Mouse (Mus musculus) gonadal fat pad, adult 2 months (tissue): ENCODE results near the gene Gm20388. TPM values are rescaled to one million over a fixed set of nuclear protein-coding genes. Genes with fewer than 3 reads are reported as not detected.

Source experiments
- DNase-seq: peaks from one replicate; pipeline ENCODE4 v3.0.0-alpha.2; 2012; ENCODE audit warnings: low read depth
- polyA plus RNA-seq: library from polyadenylated mRNA; depleted of rRNA; stranded (reverse); fragments of >200 nt; gene quantifications from 2 replicates; pipeline ENCODE4 v1.2.3, GENCODE M21; 2012

Gene Gm20388
- polyA plus RNA-seq, 1 experiment, result 119 TPM

GRCm38 (mm10) chr8:120255406-120255987 is 344.9 kb downstream of the Gm20388 start:
- no peak for DNase-seq

GRCm38 (mm10) chr8:120256958-120257357 is 346.3 kb downstream of the Gm20388 start:
- DNase-seq, result no peak

DNA sequence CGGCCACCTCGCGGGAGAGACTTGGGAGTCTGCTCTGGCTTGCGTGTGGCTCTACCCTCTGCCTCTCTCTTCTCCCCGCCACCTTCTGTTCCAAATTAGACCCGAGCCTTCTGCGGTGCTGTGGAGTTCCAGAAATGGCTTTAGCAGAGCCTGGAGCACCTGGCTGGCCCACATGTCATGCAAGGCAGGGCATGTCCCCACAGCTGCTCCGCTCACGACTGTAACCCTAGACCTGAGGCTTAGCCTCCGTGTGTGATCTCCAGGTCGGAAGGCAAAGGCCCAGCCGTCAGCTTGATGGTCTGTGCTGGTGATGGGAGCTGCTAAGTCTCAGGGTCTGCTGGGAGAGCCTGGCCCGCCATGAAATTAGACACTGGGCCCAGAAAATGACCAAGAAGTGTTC is 348.6 kb downstream of the Gm20388 start:
- no peak for DNase-seq

GRCm38 (mm10) chr8:120260677-120261076 is 350.0 kb downstream of the Gm20388 start:
- DNase-seq, result no peak

GRCm38 (mm10) chr8:120261338-120262120 is 350.9 kb downstream of the Gm20388 start:
- DNase-seq, result no peak

- DNase-seq, result no peak
Observed at GRCm38 (mm10) chr8:120263879-120264278, 353.2 kb downstream of the Gm20388 start.

GRCm38 (mm10) chr8:120264388-120264943 is 353.8 kb downstream of the Gm20388 start:
- no peak for DNase-seq

DNA sequence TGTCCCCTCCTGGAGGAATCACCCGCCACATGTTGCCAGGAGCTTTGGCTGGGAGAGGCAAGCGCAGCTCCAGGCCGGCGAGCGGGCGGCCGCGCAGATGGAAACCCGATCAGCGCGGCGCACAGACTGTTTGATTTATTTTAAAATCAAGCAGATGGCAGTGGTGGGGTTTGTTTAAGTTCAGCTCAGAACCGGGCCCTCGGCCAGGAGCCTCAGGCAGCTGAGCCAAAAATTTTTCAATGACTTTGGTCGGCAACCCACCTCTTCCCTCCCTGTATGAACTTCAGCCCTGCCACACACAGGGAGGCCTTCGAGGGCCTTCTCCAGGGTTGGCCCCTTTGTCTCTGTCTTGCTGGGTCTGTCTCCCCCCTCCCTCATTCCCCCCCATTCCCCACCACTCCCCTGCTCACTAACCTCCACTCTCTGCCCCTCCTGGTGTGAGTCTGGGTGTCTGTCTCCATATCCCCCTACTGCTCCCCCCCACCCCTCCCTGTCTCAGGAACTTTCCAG is 354.4 kb downstream of the Gm20388 start:
- no peak for DNase-seq

DNA sequence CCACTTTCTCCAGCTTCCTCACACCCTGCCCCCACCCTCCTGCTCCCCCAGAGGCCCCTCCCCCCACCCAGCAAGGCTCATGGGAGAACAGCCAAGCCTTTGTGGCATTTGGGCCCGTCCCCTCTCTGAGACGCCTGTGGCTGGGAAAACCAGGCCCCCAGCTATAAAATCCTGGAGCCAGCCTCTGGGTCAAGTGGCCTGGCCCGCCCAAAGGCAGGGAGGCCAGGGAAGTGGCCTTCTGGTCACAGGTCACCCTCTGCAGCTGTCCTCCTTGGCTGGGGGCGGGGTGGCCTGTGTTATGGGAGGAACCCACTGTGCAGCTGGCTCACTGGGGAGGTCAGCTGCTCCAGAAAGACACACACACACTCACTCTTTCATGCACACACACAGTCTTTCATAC is 354.8 kb downstream of the Gm20388 start:
- no peak for DNase-seq

GRCm38 (mm10) chr8:120268541-120268980 is 357.9 kb downstream of the Gm20388 start:
- no peak for DNase-seq

GRCm38 (mm10) chr8:120270449-120270848 is 359.8 kb downstream of the Gm20388 start:
- DNase-seq, result no peak

DNA sequence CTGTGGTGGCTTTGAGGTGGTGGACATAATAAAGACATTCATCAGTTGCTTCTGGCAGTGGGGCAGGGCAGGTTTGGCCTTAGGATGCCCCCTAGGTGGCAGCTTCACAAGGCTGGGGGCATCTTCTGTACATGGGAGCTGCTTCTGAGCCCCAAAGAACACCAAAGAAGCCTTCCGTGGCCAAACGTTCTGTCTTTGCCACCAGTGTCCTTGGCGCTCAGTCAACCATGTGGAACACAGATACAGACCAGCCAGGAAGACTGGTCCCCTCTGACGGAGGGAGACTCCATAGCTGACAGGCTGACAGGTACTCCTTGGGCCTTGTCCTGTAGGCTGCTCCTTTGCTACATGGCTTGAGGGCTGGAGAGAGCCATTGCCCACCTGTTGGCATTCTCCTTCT is 362.8 kb downstream of the Gm20388 start:
- DNase-seq, result no peak

DNA sequence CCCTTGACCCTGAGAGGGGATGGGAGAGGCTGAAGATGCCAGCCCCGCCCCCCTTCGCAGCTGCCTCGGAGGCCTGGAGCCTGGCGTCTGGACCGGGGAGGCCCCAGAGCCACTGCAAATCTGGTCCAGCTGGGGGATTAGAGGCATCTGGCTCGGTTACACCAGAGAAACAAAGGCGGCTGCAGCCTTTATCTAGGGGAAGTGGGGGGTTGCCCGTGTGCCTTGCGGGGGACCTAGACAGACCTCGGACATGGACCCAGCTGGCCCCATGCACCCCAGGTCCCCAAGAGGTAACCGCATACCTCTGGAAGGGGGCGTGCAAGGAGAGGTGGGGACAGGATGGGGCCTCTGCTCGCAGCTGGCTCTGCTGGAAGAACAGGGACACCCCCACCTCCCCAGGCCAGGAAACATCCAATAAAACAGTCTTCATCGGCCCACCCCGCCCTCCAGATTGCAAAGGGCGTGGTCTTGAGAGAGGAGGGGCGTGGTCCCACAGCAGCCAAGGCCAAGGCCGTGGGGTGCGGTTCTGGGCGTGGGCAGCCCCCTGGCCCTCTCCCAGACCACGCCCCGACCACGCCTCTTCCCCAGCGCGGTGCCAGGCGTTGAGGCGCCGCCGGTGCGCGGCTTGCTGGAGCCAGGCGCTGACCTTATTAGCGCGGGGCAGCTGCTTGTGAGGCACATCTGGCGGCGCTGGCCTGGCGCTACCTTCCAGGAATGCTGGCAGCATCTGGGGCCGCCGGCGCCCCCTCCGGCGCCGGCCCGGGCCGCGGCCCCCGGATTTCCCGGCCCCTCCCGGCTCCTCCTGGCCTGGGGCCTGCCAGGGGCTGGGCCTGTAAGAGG is 365.6 kb downstream of the Gm20388 start:
- DNase-seq, result no peak

DNA sequence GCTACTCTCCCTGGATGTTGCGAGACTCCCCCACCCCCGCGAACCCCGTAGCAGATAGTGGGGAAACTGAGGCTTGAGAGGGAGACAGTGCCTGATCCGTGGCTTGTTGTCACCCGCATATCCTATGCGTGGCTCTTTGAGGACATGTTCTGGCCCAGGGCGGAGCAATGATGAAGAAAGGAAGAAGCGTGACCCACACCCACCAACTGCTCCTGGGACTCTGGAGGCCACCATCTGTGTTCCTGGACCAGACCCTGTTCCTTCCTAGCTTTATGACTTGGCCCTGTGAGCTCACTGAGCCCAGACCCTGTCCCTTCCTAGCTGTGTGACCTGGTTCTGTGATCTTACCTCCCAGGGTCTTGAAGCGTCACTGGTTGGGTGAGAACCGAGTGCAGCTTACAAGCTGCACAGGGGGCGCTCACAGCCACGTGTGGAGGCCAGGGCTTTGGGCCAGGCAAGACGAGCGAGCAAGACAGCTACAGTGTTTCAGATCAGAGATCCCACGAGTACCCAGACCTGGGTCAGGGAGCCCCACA is 366.3 kb downstream of the Gm20388 start:
- no peak for DNase-seq

DNA sequence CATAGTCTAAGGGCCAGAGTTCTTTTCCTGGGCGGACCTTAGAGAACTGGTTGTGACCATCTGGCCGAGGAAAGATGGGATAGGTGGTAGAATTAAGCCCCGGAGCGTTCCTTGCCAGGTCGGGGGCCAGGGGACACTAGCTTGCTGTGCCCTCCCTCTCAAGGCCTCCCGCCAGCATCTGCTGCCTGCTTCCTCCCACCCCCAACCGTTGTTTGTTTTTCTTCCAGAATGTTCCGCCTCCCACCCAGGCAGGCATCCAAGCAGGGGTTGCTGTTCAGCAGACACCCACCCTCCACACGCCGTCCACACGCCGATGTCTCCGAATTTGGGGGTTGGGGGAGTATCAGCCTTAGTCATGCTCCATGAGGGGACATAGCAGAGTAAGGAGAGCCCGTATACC is 367.4 kb downstream of the Gm20388 start:
- no peak for DNase-seq

DNA sequence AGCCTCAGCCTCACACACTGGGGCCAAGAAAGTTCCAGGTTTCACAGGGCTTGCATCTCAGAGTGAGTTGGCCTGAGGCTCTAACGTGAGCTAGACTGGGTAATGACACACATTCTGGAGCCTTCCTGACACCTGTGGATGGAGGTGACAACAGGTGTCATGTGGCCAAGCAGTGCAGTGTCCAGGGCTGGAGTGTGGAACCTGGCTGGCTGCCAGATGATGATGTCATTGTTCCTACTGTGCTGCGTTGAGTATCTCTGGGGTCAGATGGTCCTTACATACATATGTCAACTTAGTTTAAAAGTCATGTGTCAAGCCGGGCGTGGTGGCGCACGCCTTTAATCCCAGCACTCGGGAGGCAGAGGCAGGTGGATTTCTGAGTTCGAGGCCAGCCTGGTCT is 368.8 kb downstream of the Gm20388 start:
- DNase-seq, result no peak

GRCm38 (mm10) chr8:120281487-120281886 is 370.8 kb downstream of the Gm20388 start:
- no peak for DNase-seq

DNA sequence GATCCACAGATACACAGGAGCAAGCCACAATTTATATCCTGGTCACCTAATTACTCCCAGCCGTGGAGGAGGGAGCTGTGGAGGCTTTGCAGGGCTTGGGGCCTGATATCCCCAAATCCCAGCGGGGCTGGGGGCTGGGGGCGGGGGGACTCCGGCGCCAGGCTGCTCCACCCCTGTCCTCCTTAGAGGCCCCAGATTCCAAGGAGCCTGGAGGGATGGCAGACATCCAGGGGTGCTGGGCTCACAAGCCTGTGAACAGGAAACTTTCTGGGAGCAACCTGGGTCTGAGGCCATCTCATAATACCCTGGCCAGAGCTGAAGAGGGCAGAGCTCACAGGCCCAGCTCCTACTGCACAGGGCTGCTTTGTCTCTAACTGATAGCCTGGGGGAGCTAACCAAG is 371.8 kb downstream of the Gm20388 start:
- no peak for DNase-seq

DNA sequence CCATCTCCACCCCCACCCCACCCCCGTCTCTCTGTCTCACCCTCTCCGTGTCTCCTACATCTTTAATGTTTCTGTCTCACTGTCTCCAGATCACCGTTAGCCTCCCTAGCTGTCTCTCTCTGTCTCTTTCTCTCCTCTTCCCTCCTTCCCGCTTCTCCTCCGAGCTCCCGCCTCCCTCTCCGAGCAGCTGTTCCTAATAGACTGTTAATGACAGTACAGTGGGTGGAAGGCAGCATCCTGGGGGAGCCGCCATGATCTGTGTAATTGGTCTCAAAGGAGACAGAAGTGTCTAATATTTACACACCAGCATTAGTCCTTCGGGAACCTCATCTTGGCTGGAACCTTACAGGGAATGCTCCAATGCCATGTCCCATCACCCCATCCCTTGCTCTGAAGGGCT is 373.6 kb downstream of the Gm20388 start:
- DNase-seq, result no peak

GRCm38 (mm10) chr8:120285033-120285432 is 374.4 kb downstream of the Gm20388 start:
- no peak for DNase-seq

- no peak for DNase-seq
Observed at GRCm38 (mm10) chr8:120285878-120286277, 375.2 kb downstream of the Gm20388 start.
